Comparison of ENCODE assay signal across 8 mouse cellular contexts in genomic region chr6:89644271-89645075, GRCm38 (mm10). TPM values are rescaled to one million over a fixed set of nuclear protein-coding genes. Genes with fewer than 3 reads are reported as not detected.
A peak's percentile ranks its signal among the peaks of the same experiment; 100 is the strongest.
DNase-seq lines count a peak whose midpoint lies in the region; ATAC-seq lines count a peak whose summit lies in the region.

No protein-coding gene starts in this region.

- ATAC-seq in inflammation-experienced regulatory T-cells, adult 6 months: peak; percentile 73
- peak; percentile 94 for ATAC-seq in megakaryocyte-erythroid progenitor cell, adult 5-6 weeks (replicated peaks; ENCODE audit: low FRiP score, low TSS enrichment, poor library complexity, severe bottlenecking)

- peak; percentile 96 to 98 for DNase-seq in adrenal gland, adult (ENCODE audit: inconsistent age in 2 of 2, low spot score in 1 of 2)
- DNase-seq in embryo, embryonic 10.5 days (ENCODE audit: low spot score): peak; percentile 96
- peak; percentile 92 for DNase-seq in gastrocnemius, postnatal 14 days
- DNase-seq in left cerebral cortex, postnatal 10 days (ENCODE audit: extremely low spot score in 1 of 2, low spot score in 2 of 2): peak; percentile 70 to 95
- peak; percentile 81 for DNase-seq in right cerebral cortex, postnatal 25 days
- peak; percentile 96 for DNase-seq in yolk sac, embryonic 10.5 days (ENCODE audit: low spot score)

- intact Hi-C loops in gastrocnemius, postnatal 14 days (cut with DNase I; ENCODE audit: low total_unique reads): no loop called here
- intact Hi-C loops in left cerebral cortex, postnatal 10 days (cut with DNase I): no loop called here

RNA-seq across cellular contexts. Expression of gene Txnrd3, which starts 0.7 kb away (rescaled TPM):
- total RNA-seq in gastrocnemius, postnatal 14 days (2021): 1 to 10 TPM; 7.2 to 8.5 TPM
- under 1 TPM in 2 of 3 experiments, not detected in 1; 0.48 to 0.74 TPM for polyA plus RNA-seq in inflammation-experienced regulatory T-cells, adult 6 months (2017; shearing (Covaris generic))
- 10 to 100 TPM in 1 of 2 experiments, 1 to 10 TPM in 1; 10.0 to 10.6 TPM for total RNA-seq in left cerebral cortex, postnatal 10 days (2021)
- 11.1 and 12.3 TPM in 2 replicates for total RNA-seq in megakaryocyte-erythroid progenitor cell, adult 5-6 weeks (2014; fragmentation: Nextera tagmentation)
- total RNA-seq in megakaryocyte-erythroid progenitor cell, adult 5-6 weeks (2017): 21.6 and 22.8 TPM in 2 replicates

RNA-seq across cellular contexts. Expression of gene Chchd6, which starts 49.0 kb away (rescaled TPM):
- 1 to 10 TPM; 2.7 to 3.3 TPM for total RNA-seq in gastrocnemius, postnatal 14 days (2021)
- polyA plus RNA-seq in inflammation-experienced regulatory T-cells, adult 6 months (2017; shearing (Covaris generic)): 1 to 10 TPM; 3.0 to 5.3 (median 3.6) TPM
- total RNA-seq in left cerebral cortex, postnatal 10 days (2021): 10 to 100 TPM; 82.4 to 85.6 TPM
- total RNA-seq in megakaryocyte-erythroid progenitor cell, adult 5-6 weeks (2014; fragmentation: Nextera tagmentation): 11.4 and 16.1 TPM in 2 replicates
- total RNA-seq in megakaryocyte-erythroid progenitor cell, adult 5-6 weeks (2017): 7.0 and 12.0 TPM in 2 replicates

Comparison
In these comparisons a context has a peak if more than half of its experiments do, and no peak if none do; other contexts are left out.
1. Peak in every context shown above with its lines: DNase-seq and ATAC-seq.
2. RNA of gene Chchd6, which starts 49.0 kb away (total RNA-seq): 82.4 to 85.6 TPM in left cerebral cortex, postnatal 10 days; 7.0 to 16.1 TPM in megakaryocyte-erythroid progenitor cell, adult 5-6 weeks and 2.7 to 3.3 TPM in gastrocnemius, postnatal 14 days; every median in the first group is over 4 times any median in the second.